ENCODE assay signal across 10 mouse cellular contexts in the genomic region with DNA sequence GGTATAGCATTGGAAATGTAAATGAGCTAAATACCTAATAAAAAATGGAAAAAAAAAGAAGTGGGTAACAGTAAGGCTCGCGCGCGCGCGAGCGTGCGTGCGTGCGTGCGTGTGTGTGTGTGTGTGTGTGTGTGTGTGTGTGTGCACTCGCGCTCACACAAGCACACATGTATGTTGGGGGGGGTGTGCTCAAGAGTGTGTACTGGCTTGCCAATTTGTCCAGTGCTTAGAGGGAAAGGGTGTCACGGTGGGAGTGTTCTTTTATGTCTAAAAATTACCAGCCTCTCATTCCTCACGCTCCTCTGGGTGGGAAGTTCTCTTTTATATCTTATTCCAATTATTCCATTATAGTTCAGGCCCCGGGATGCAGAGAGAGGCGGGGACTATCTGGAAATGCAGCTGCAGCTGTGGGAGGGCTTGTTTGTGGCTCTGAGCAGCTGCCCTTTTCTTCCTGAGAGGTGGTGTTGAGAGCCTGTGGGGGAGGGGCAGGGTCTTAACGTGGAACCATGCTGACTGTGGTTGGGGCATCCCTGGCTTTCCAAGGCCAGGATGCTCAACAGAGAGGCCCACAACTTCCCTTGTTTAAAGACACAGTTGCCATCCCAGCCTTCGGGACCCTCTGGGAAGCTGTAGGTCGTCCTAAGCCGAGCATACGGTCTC. TPM values are rescaled to one million over a fixed set of nuclear protein-coding genes. Genes with fewer than 3 reads are reported as not detected.
A peak's percentile ranks its signal among the peaks of the same experiment; 100 is the strongest.
DNase-seq lines count a peak whose midpoint lies in the region; ATAC-seq lines count a peak whose summit lies in the region.
"Had no signal": no experiment of that assay in that cellular context is flagged by ENCODE, and none has a peak within 500 bp of the region (broad histone marks: within the 10 kb centered on the region; RNA-seq: fewer than 3 reads in every experiment).

No protein-coding gene starts in this region.

- peak; percentile 78 for ATAC-seq in hindbrain, embryonic 11.5 days (ENCODE audit: low FRiP score)
- ATAC-seq in inflammation-experienced regulatory T-cells, adult 6 months, result no peak

- no peak overlapping the region; the same call in 1 of the 2 replicates for H3K9ac ChIP-seq in hindbrain, embryonic 11.5 days (ENCODE audit: low read depth, low read length)

- H3K4me3 ChIP-seq in hindbrain, embryonic 11.5 days (ENCODE audit: low read depth, low read length), result no peak overlapping the region

- no peaks in the 10 kb centered on the region for H3K36me3 ChIP-seq in hindbrain, embryonic 11.5 days (ENCODE audit: control insufficient read depth, insufficient read depth, low read length)

- H3K4me2 ChIP-seq in hindbrain, embryonic 11.5 days (replicated peaks; ENCODE audit: low read depth, low read length), result peak overlapping the region; percentile 18; the same call in 1 of the 2 replicates

- H3K9me3 ChIP-seq in hindbrain, embryonic 11.5 days (ENCODE audit: control insufficient read depth, low read length), result no peaks in the 10 kb centered on the region

- H3K4me1 ChIP-seq in hindbrain, embryonic 11.5 days (replicated peaks; ENCODE audit: control insufficient read depth, insufficient read depth, low read length), result 0 out of 2 replicates have a peak, but pooled peaks cover 2% of the 10 kb centered on the region

- 59% methylated on average over 22 of the region's 22 CpGs for WGBS in hindbrain, embryonic 11.5 days

- peak overlapping the region; percentile 62 for H3K27ac ChIP-seq in hindbrain, embryonic 11.5 days (ENCODE audit: low read depth, low read length)

- DNase-seq in kidney, postnatal 10 days, result peak; percentile 30
- DNase-seq in kidney, postnatal 36 days, result no peak
- DNase-seq in embryo, embryonic 10.5 days (ENCODE audit: low spot score), result peak; percentile 87
- peak; percentile 81 for DNase-seq in hindbrain, embryonic 11.5 days (ENCODE audit: low spot score)
- peak; percentile 49 for DNase-seq in neural tube, embryonic 10.5 days (ENCODE audit: extremely low spot score, low spot score)
- no peak for DNase-seq in urinary bladder, postnatal 36 days (ENCODE audit: low spot score in 2 of 2)
- no peak for DNase-seq in thymus, postnatal 14 days
- DNase-seq: adrenal gland, postnatal 10 days; lung, postnatal 36 days had no signal

- H3K27me3 ChIP-seq in hindbrain, embryonic 11.5 days (ENCODE audit: control insufficient read depth, insufficient read depth, low read length), result no peaks in the 10 kb centered on the region

RNA-seq across cellular contexts. Expression of a gene that starts 23.4 kb away (rescaled TPM):
- 27.3 and 30.1 TPM in 2 replicates for polyA plus RNA-seq in hindbrain, embryonic 11.5 days (2014; fragmentation: Nextera tagmentation; extraction: Ambion mirVana)
- polyA plus RNA-seq in inflammation-experienced regulatory T-cells, adult 6 months (2017; shearing (Covaris generic)), result not detected

Comparison
In these comparisons a context has a peak if more than half of its experiments do, and no peak if none do; other contexts are left out.
1. DNase-seq: peak in kidney, postnatal 10 days (single experiment), embryo, embryonic 10.5 days (single experiment), hindbrain, embryonic 11.5 days (single experiment) and neural tube, embryonic 10.5 days (single experiment); none in kidney, postnatal 36 days (0 of 2), urinary bladder, postnatal 36 days (0 of 2) and thymus, postnatal 14 days (single experiment).
2. RNA of a gene that starts 23.4 kb away (polyA plus RNA-seq): 27.3 to 30.1 TPM in hindbrain, embryonic 11.5 days; not detected in inflammation-experienced regulatory T-cells, adult 6 months; every median in the first group is over 10 times any median in the second.